Mouse (Mus musculus) hindbrain, embryonic 11.5 days (tissue): ENCODE measurements around the gene Pxdn. TPM values are rescaled to one million over a fixed set of nuclear protein-coding genes. Genes with fewer than 3 reads are reported as not detected.

Experiments used
- ATAC-seq: fragments of 200-750 bp; cut with Nextera tagmentation; 2 replicates; pipeline ENCODE4 v1.8.0; 2017; ENCODE audit warnings: mild to moderate bottlenecking, moderate TSS enrichment, moderate library complexity; ENCODE audit not compliant: low FRiP score
- DNase-seq: peaks from one replicate; pipeline ENCODE4 v3.0.0-alpha.2; 2015; ENCODE audit warnings: low spot score
- H3K27ac ChIP-seq: fragments of 300-500 bp; sonication (generic); 2 replicates; pipeline ENCODE4 v1.5.1; 2014; ENCODE audit warnings: mild to moderate bottlenecking, low read depth, low read length
- H3K27me3 ChIP-seq: fragments of 300-500 bp; sonication (generic); 2 replicates; pipeline ENCODE4 v1.6.1; 2014; ENCODE audit warnings: mild to moderate bottlenecking, low read length, moderate library complexity, mixed read lengths; ENCODE audit not compliant: control insufficient read depth, insufficient read depth
- H3K36me3 ChIP-seq: fragments of 300-500 bp; sonication (generic); 2 replicates; pipeline ENCODE4 v1.6.1; 2014; ENCODE audit warnings: mild to moderate bottlenecking, low read length, moderate library complexity, mixed read lengths; ENCODE audit not compliant: control insufficient read depth, insufficient read depth
- H3K4me1 ChIP-seq: fragments of 300-500 bp; sonication (generic); replicated peaks from 2 replicates; pipeline ENCODE4 v1.6.1; 2014; ENCODE audit warnings: low read length, mixed read lengths; ENCODE audit not compliant: control insufficient read depth, insufficient read depth
- H3K4me2 ChIP-seq: fragments of 300-500 bp; sonication (generic); replicated peaks from 2 replicates; pipeline ENCODE4 v1.6.1; 2014; ENCODE audit warnings: mild to moderate bottlenecking, low read depth, low read length
- H3K4me3 ChIP-seq: fragments of 300-500 bp; sonication (generic); 2 replicates; pipeline ENCODE4 v1.5.1; 2014; ENCODE audit warnings: low read depth, low read length
- H3K9ac ChIP-seq: fragments of 300-500 bp; sonication (generic); 2 replicates; pipeline ENCODE4 v1.6.1; 2014; ENCODE audit warnings: low read depth, low read length
- H3K9me3 ChIP-seq: fragments of 300-500 bp; sonication (generic); 2 replicates; pipeline ENCODE4 v1.6.1; 2016; ENCODE audit warnings: low read length; ENCODE audit not compliant: control insufficient read depth
- WGBS: fragments of 180-500 bp; shearing (Covaris S2); extraction: QIAGEN DNeasy Blood & Tissue Kit; methylation state at CpG from one replicate; pipeline ENCODE4 v1.1.7; 2014; 5-methylcytosine and 5-hydroxymethylcytosine counted together
- polyA plus RNA-seq: library from polyadenylated mRNA; unstranded; fragments of >200 nt; fragmentation: Nextera tagmentation; extraction: Ambion mirVana; gene quantifications from 2 replicates; pipeline ENCODE4 v1.2.1, GENCODE M21; 2014

The Pxdn gene
- polyA plus RNA-seq, 1 experiment from 2014 or later, result 50.4 TPM

GRCm38 (mm10) chr12:30023491-30023890 is 86.1 kb downstream of the Pxdn start:
- H3K36me3 ChIP-seq, result no peaks in the 10 kb centered on the region
- DNase-seq (no peak), ATAC-seq (no peak)
- no peaks in the 10 kb centered on the region for H3K4me1 ChIP-seq
- H3K4me2 ChIP-seq, result no peak overlapping the region
- no peak overlapping the region for H3K4me3 ChIP-seq
- H3K9ac ChIP-seq, result no peak overlapping the region
- no peaks in the 10 kb centered on the region for H3K27me3 ChIP-seq
- H3K27ac ChIP-seq, result no peak overlapping the region
- H3K9me3 ChIP-seq, result no peaks in the 10 kb centered on the region
- 49% methylated on average over 3 of the region's 3 CpGs for WGBS

GRCm38 (mm10) chr12:30024264-30024825 is 86.9 kb downstream of the Pxdn start:
- 54% methylated on average over 2 of the region's 2 CpGs for WGBS
- DNase-seq (no peak), ATAC-seq (no peak)
- no peak overlapping the region for H3K4me3 ChIP-seq
- H3K36me3 ChIP-seq, result no peaks in the 10 kb centered on the region
- H3K27me3 ChIP-seq, result no peaks in the 10 kb centered on the region
- no peaks in the 10 kb centered on the region for H3K9me3 ChIP-seq
- no peaks in the 10 kb centered on the region for H3K4me1 ChIP-seq
- H3K9ac ChIP-seq, result no peak overlapping the region
- no peak overlapping the region for H3K4me2 ChIP-seq
- H3K27ac ChIP-seq, result no peak overlapping the region

DNA sequence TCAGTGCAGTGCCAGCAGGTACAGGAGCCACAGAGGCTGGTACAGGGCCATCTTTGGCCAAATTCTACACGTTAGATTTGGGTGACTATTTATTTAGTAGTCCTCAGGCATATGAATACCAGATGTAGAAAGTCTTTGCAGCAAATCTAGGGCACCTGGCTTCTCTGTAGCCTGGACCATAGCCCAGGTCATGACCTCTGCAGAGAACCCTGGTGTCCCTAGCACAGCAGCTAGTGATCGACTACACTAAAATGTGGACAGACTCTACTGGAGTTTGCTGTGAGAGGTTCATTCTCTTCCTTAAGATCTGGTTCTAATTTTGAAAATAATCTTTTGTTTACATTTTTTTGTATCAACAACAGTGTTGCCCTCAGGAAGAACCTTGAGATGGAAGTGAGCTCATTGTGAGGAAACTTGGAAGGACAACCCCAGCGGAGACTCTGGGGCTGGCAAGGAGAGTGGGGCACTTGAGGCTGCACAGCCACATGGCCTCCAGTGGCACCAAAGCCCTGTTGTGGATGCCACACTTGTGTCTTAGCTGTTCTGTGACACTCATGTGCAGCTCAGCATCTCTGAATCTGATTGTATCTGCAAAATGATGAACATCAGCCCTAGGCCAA is 90.4 kb downstream of the Pxdn start:
- Histone ChIP-seq H3K9ac (no peak overlapping the region), H3K27ac (no peak overlapping the region), H3K4me1 (no peaks in the 10 kb centered on the region), H3K4me2 (no peak overlapping the region), H3K36me3 (no peaks in the 10 kb centered on the region), H3K9me3 (no peaks in the 10 kb centered on the region), H3K27me3 (no peaks in the 10 kb centered on the region), H3K4me3 (no peak overlapping the region)
- WGBS, result 77% methylated on average over 3 of the region's 3 CpGs
- DNase-seq (no peak), ATAC-seq (no peak)

- no peaks in the 10 kb centered on the region for H3K27me3 ChIP-seq
- no peaks in the 10 kb centered on the region for H3K4me1 ChIP-seq
- no peaks in the 10 kb centered on the region for H3K36me3 ChIP-seq
- no peak for ATAC-seq
- H3K4me2 ChIP-seq, result no peak overlapping the region
- no peak overlapping the region for H3K9ac ChIP-seq
- no peak overlapping the region for H3K4me3 ChIP-seq
- no peak overlapping the region for H3K27ac ChIP-seq
- no peaks in the 10 kb centered on the region for H3K9me3 ChIP-seq
- no peak for DNase-seq
- WGBS, result 94% methylated on average over 1 of the region's 1 CpGs
Observed at GRCm38 (mm10) chr12:30029111-30029510, 91.7 kb downstream of the Pxdn start.

DNA sequence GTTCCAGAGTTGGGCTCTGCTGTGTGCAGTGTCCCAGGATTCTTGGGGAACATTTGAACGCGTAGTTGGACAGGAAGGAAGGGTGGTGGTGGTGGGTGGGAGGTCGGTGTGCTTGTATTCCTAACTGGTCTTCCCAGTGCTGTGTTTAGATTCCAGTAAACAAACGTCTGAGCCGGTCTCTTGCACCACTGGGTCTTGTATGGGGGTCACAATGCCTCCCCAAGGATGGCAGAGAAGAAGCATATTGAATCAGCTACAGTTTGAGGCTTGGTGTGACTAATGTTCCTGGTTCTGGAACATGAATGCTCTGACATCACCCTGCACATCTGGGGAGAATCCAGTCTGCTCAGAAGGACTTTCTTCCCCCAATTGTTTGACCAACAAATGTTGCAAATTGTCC is 93.2 kb downstream of the Pxdn start:
- H3K27ac ChIP-seq, result no peak overlapping the region
- no peak for ATAC-seq
- H3K4me3 ChIP-seq, result no peak overlapping the region
- H3K36me3 ChIP-seq, result no peaks in the 10 kb centered on the region
- no peaks in the 10 kb centered on the region; the same call in 1 of the 2 replicates for H3K4me1 ChIP-seq
- H3K9ac ChIP-seq, result no peak overlapping the region
- H3K4me2 ChIP-seq, result no peak overlapping the region
- 75% methylated on average over 5 of the region's 5 CpGs for WGBS
- H3K9me3 ChIP-seq, result no peaks in the 10 kb centered on the region
- H3K27me3 ChIP-seq, result no peaks in the 10 kb centered on the region
- DNase-seq, result no peak

DNA sequence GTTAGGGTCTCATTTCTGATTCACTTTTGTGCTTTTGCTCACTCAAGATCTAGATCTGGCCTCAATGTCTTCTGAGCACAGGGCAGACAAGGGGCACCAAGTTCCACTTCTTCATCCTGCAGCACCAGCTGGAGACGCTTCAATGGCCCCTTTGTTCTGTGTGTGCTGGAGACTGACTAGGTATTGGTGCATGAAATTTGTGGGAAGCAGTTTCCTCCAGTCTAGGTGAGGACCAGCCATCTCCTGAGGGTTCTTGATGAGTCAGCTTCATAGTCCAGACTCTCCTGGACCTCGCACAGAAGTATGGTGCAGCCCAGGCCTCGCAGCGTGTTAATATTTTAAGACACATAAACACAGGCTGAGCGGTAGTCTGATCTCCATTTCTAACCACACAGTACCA is 97.3 kb downstream of the Pxdn start:
- no peak overlapping the region for H3K27ac ChIP-seq
- H3K9ac ChIP-seq, result no peak overlapping the region
- no peaks in the 10 kb centered on the region for H3K36me3 ChIP-seq
- peaks cover 4% of the 10 kb centered on the region; the same call in 1 of the 2 replicates for H3K4me1 ChIP-seq
- no peak overlapping the region for H3K4me2 ChIP-seq
- WGBS, result 88% methylated on average over 5 of the region's 5 CpGs
- no peaks in the 10 kb centered on the region for H3K9me3 ChIP-seq
- DNase-seq, result no peak
- H3K4me3 ChIP-seq, result no peak overlapping the region
- no peak for ATAC-seq
- H3K27me3 ChIP-seq, result no peaks in the 10 kb centered on the region

GRCm38 (mm10) chr12:30035406-30035805 is 98.0 kb downstream of the Pxdn start:
- peaks cover 4% of the 10 kb centered on the region; the same call in 1 of the 2 replicates for H3K4me1 ChIP-seq
- DNase-seq, result no peak
- ATAC-seq, result no peak
- H3K9ac ChIP-seq, result no peak overlapping the region
- no peak overlapping the region for H3K27ac ChIP-seq
- H3K4me3 ChIP-seq, result no peak overlapping the region
- H3K9me3 ChIP-seq, result no peaks in the 10 kb centered on the region
- H3K27me3 ChIP-seq, result no peaks in the 10 kb centered on the region
- no peak overlapping the region for H3K4me2 ChIP-seq
- 35% methylated on average over 1 of the region's 1 CpGs for WGBS
- no peaks in the 10 kb centered on the region for H3K36me3 ChIP-seq

GRCm38 (mm10) chr12:30035841-30036568 is 98.6 kb downstream of the Pxdn start:
- ATAC-seq, result peak; percentile 43; the same call in 1 of the 2 replicates
- no peak overlapping the region for H3K27ac ChIP-seq

More at GRCm38 (mm10) chr12:30035841-30036568, 98.6 kb downstream of the Pxdn start:
- no peak for DNase-seq
- Histone ChIP-seq H3K36me3 (no peaks in the 10 kb centered on the region), H3K4me3 (no peak overlapping the region), H3K9me3 (no peaks in the 10 kb centered on the region), H3K4me1 (peaks cover 4% of the 10 kb centered on the region; the same call in 1 of the 2 replicates), H3K27me3 (no peaks in the 10 kb centered on the region), H3K9ac (no peak overlapping the region), H3K4me2 (no peak overlapping the region)
